Mouse (Mus musculus) midbrain, embryonic 11.5 days (tissue): ENCODE data around the gene Kcnk16. TPM values are rescaled to one million over a fixed set of nuclear protein-coding genes. Genes with fewer than 3 reads are reported as not detected.
"Not testable (repeated sequence)": the region's sequence is repeated elsewhere in the genome, so short reads cannot be mapped to it uniquely, and the experiment has no call there.

Source experiments
- ATAC-seq: fragments of 200-750 bp; cut with Nextera tagmentation; 2 replicates; pipeline ENCODE4 v1.8.0; 2017; ENCODE audit warnings: moderate TSS enrichment, moderate library complexity; ENCODE audit not compliant: low FRiP score
- DNase-seq: peaks from one replicate; pipeline ENCODE4 v3.0.0; 2015; ENCODE audit warnings: low spot score; ENCODE audit errors: missing footprints
- H3K27ac ChIP-seq: fragments of 300-500 bp; sonication (generic); 2 replicates; pipeline ENCODE4 v1.5.1; 2014; ENCODE audit warnings: low read depth, low read length
- H3K27me3 ChIP-seq: fragments of 300-500 bp; sonication (generic); 2 replicates; pipeline ENCODE4 v1.6.1; 2014; ENCODE audit warnings: mild to moderate bottlenecking, low read length, moderate library complexity, mixed read lengths; ENCODE audit not compliant: control insufficient read depth, insufficient read depth
- H3K36me3 ChIP-seq: fragments of 300-500 bp; sonication (generic); 2 replicates; pipeline ENCODE4 v1.6.1; 2014; ENCODE audit warnings: mild to moderate bottlenecking, low read length, moderate library complexity, mixed read lengths; ENCODE audit not compliant: control insufficient read depth, insufficient read depth
- H3K4me1 ChIP-seq: fragments of 300-500 bp; sonication (generic); 2 replicates; pipeline ENCODE4 v1.6.1; 2014; ENCODE audit warnings: low read length; ENCODE audit not compliant: control insufficient read depth, insufficient read depth
- H3K4me2 ChIP-seq: fragments of 300-500 bp; sonication (generic); 2 replicates; pipeline ENCODE4 v1.6.1; 2014; ENCODE audit warnings: mild to moderate bottlenecking, moderate library complexity
- H3K4me3 ChIP-seq: fragments of 300-500 bp; sonication (generic); 2 replicates; pipeline ENCODE4 v1.5.1; 2014; ENCODE audit warnings: low read depth, low read length
- H3K9ac ChIP-seq: fragments of 300-500 bp; sonication (generic); 2 replicates; pipeline ENCODE4 v1.6.1; 2014; ENCODE audit warnings: low read length
- H3K9me3 ChIP-seq: fragments of 300-500 bp; sonication (generic); 2 replicates; pipeline ENCODE4 v1.6.1; 2016; ENCODE audit warnings: low read length; ENCODE audit not compliant: control insufficient read depth
- WGBS: fragments of 180-500 bp; shearing (Covaris S2); extraction: QIAGEN DNeasy Blood & Tissue Kit; methylation state at CpG from one replicate; pipeline ENCODE4 v1.1.7; 2014; 5-methylcytosine and 5-hydroxymethylcytosine counted together
- polyA plus RNA-seq: library from polyadenylated mRNA; unstranded; fragments of >200 nt; fragmentation: Nextera tagmentation; extraction: Ambion mirVana; gene quantifications from 2 replicates; pipeline ENCODE4 v1.2.1, GENCODE M21; 2014

Gene Kcnk16
- not detected in 2 replicates for polyA plus RNA-seq

- Histone ChIP-seq H3K4me2 (no peak within 1 kb of the TSS), H3K4me1 (no peaks in the 10 kb centered on the region), H3K9me3 (no peaks in the 10 kb centered on the region; the same call in 1 of the 2 replicates), H3K9ac (no peak within 1 kb of the TSS), H3K36me3 (no peaks in the 10 kb centered on the region), H3K4me3 (no peak within 1 kb of the TSS), H3K27me3 (no peaks in the 10 kb centered on the region), H3K27ac (no peak within 1 kb of the TSS)
- ATAC-seq (no peak), DNase-seq (no peak)
- WGBS, result 67% methylated on average over 6 of the region's 6 CpGs
These were observed at the start of gene Kcnk16 for GRCm38 (mm10) chr14:20269082-20269809. Gene Kcnk16 (minus strand): TSS chr14:20269199.

DNA sequence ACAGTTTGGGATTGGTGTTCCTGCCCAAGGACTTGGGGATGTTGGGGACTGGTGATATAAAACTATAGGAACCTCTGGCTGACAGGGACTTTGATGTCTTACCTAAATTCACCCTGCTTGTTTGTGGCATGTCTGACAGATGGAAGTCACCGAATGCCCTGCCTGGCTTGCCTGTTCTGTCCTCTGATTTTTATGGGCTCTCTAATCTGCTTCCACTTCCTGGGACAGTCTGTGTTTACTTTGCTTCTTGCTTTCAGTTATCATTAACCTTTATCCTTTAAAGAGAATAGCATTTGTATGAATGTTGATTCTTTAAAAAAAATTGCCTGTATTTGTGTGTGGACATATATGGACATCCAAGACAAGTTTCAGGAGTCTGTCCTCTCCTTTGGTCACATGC, 46.1 kb upstream of the Kcnk16 start:
- 89% methylated on average over 1 of the region's 1 CpGs for WGBS
- H3K4me3 ChIP-seq, result no peak overlapping the region
- H3K9me3 ChIP-seq, result no peaks in the 10 kb centered on the region
- no peak overlapping the region for H3K27ac ChIP-seq
- no peaks in the 10 kb centered on the region for H3K27me3 ChIP-seq
- H3K36me3 ChIP-seq, result no peaks in the 10 kb centered on the region
- no peak overlapping the region for H3K4me2 ChIP-seq
- H3K4me1 ChIP-seq, result no peaks in the 10 kb centered on the region
- ATAC-seq, result no peak
- H3K9ac ChIP-seq, result no peak overlapping the region
- DNase-seq, result no peak

DNA sequence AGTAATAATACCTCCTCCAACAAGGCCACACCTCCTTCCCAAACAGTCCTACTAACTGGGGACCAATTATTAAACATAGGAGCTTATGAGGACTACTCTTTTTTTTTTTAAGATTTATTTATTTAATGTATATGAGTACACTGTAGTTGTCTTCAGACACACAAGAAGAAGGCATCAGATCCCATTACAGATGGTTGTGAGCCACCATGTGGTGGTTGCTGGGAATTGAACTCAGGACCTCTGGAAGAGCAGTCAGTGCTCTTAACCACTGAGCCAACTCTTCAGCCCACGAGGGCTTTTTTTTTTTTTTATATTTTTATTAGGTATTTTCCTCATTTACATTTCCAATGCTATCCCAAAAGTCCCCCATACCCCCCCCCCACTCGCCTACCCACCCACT, 36.1 kb upstream of the Kcnk16 start:
- not testable (repeated sequence) for H3K4me2 ChIP-seq, H3K36me3 ChIP-seq, H3K4me3 ChIP-seq, H3K9me3 ChIP-seq, H3K27me3 ChIP-seq, H3K27ac ChIP-seq, DNase-seq, ATAC-seq, H3K4me1 ChIP-seq, H3K9ac ChIP-seq
- WGBS, result 53% methylated on average over 2 of the region's 2 CpGs

DNA sequence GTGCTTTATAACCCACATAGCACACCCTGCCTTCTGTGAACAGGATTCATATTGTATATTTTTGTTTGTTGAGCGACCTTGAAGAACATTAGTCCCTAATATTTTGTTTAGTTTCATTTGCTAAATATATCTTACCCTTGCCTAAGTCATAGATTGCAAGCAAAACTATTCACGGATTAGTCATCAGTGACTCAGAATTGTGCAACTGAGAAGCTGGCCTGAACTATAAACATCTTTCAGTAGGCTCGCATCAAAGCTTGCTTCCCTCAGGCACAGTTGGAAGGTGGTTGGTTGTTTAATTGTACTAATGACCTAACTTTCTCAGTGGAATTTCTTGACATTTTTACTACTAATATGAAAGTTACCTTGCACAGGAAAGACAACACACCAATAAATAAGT, 29.1 kb upstream of the Kcnk16 start:
- ATAC-seq, result no peak
- H3K27ac ChIP-seq, result no peak overlapping the region
- H3K36me3 ChIP-seq, result no peaks in the 10 kb centered on the region
- no peak overlapping the region for H3K4me3 ChIP-seq
- WGBS, result 86% methylated on average over 3 of the region's 3 CpGs
- H3K4me1 ChIP-seq, result no peaks in the 10 kb centered on the region
- H3K4me2 ChIP-seq, result no peak overlapping the region
- no peak for DNase-seq
- no peaks in the 10 kb centered on the region for H3K9me3 ChIP-seq
- no peaks in the 10 kb centered on the region for H3K27me3 ChIP-seq
- H3K9ac ChIP-seq, result no peak overlapping the region

DNA sequence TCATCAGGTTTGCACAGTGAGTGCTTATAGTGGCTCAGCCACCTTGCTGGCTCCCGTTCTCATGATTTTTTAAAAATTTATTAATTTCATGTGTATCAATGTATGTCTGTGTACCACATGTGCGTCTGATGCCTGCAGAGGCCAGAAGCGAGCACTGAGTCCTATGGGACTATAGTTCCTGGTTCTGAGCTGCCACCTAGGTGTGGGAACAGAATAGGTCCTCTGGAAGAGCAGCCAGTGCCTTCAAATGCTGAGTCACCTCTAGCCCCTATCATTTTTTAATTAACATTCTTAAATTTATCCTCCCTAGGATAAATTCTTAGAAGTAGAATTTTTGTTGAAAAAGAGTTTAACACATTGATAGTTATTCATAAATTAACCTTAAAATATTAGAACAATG, 28.6 kb upstream of the Kcnk16 start:
- Histone ChIP-seq H3K9me3 (no peaks in the 10 kb centered on the region), H3K27me3 (no peaks in the 10 kb centered on the region), H3K4me3 (no peak overlapping the region), H3K9ac (no peak overlapping the region), H3K4me2 (no peak overlapping the region), H3K27ac (no peak overlapping the region), H3K4me1 (no peaks in the 10 kb centered on the region), H3K36me3 (no peaks in the 10 kb centered on the region)
- no peak for DNase-seq
- no peak for ATAC-seq
- WGBS, result 87% methylated on average over 3 of the region's 3 CpGs

- peak overlapping the region; percentile 55 for H3K4me2 ChIP-seq
- 55% methylated on average over 8 of the region's 8 CpGs for whole genome bisulfite sequencing
- no peaks in the 10 kb centered on the region for H3K4me1 ChIP-seq
- DNase-seq, result no peak
- H3K36me3 ChIP-seq, result no peaks in the 10 kb centered on the region
- peak overlapping the region; percentile 51 for H3K4me3 ChIP-seq
- H3K9me3 ChIP-seq, result no peaks in the 10 kb centered on the region
- H3K27me3 ChIP-seq, result no peaks in the 10 kb centered on the region
- H3K9ac ChIP-seq, result peak overlapping the region; percentile 54
- no peak overlapping the region for H3K27ac ChIP-seq
- ATAC-seq, result no peak
These were observed 25.9 kb upstream of the Kcnk16 start for GRCm38 (mm10) chr14:20294947-20295346.

DNA sequence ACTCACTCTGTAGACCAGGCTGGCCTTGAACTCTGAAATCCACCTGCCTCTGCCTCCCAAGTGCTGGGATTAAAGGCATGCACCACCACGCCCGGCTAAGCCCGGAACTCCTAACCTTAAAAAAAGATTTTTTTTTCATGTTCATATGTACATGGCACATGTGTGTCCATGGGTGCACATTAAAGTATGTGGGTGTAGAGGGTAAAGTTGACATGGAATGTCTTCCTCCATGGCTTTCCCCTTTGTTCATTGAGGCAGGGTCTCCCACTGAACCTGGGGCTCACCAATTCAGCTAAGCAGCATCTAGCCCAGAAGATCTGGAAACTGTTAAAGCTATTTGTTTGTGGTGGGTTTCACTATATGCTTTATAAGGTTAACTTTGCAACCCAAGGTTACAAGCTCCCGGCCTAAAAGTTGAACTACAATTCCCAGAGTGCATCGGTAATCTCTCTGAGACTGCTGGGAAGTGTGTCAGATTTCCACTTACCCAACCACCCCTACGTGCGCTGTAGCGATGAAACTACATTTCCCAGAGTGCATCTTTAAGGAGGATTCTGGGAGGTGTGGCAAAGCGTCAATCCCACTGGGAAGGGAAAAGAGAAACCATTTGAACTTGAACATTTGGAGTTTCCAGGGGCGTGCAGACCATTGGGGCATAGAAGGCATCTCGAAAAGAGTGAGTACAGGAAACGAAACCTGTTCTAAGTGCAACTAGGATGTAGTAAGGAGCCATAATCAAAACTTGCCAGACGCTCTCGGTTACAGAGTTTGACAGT, 25.3 kb upstream of the Kcnk16 start, which contains the start of gene Nudt13:
TSS of gene Nudt13 (plus strand) at position 581 of the 776 bp plus-strand sequence.
- peak within 1 kb of the TSS; percentile 55 for H3K4me2 ChIP-seq
- H3K9me3 ChIP-seq, result no peaks in the 10 kb centered on the region
- H3K27ac ChIP-seq, result no peak within 1 kb of the TSS
- ATAC-seq, result peak; percentile 97
- H3K27me3 ChIP-seq, result no peaks in the 10 kb centered on the region
- H3K4me3 ChIP-seq, result peak within 1 kb of the TSS; percentile 51
- 25% methylated on average over 14 of the region's 14 CpGs for WGBS
- H3K4me1 ChIP-seq, result no peaks in the 10 kb centered on the region
- DNase-seq, result peak; percentile 97
- H3K36me3 ChIP-seq, result no peaks in the 10 kb centered on the region
- peak within 1 kb of the TSS; percentile 54 for H3K9ac ChIP-seq

- Histone ChIP-seq H3K9me3 (no peaks in the 10 kb centered on the region), H3K9ac (no peak overlapping the region), H3K36me3 (no peaks in the 10 kb centered on the region), H3K4me1 (no peaks in the 10 kb centered on the region), H3K27ac (no peak overlapping the region), H3K4me2 (no peak overlapping the region), H3K4me3 (no peak overlapping the region), H3K27me3 (no peaks in the 10 kb centered on the region)
- DNase-seq (no peak), ATAC-seq (no peak)
- 73% methylated on average over 4 of the region's 4 CpGs for WGBS
These were observed 22.4 kb upstream of the Kcnk16 start for GRCm38 (mm10) chr14:20291391-20291790.

DNA sequence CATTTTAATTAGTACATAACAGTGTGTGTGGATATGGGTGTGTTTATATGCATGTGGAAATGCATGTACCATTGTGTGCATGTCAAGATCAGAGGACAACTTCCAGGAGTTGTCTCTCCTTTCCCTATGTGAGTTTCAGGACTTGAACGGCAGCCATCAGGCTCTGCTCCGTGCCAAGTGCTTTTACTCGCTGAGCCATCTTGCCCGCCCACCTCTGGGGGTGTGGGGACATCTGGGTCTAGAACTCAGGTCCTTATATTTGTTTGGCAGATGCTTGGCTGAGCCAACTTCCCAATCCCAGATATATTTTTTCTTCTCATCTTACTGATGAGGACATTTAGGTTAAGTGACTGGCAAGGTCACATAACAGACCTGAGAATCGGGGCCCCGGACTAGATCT, 578 bp downstream of the Kcnk16 start:
- no peak overlapping the region for H3K4me2 ChIP-seq
- no peak for ATAC-seq
- H3K27me3 ChIP-seq, result no peaks in the 10 kb centered on the region
- H3K9me3 ChIP-seq, result no peaks in the 10 kb centered on the region
- DNase-seq, result no peak
- no peak overlapping the region for H3K9ac ChIP-seq
- H3K4me1 ChIP-seq, result no peaks in the 10 kb centered on the region
- no peak overlapping the region for H3K27ac ChIP-seq
- H3K36me3 ChIP-seq, result no peaks in the 10 kb centered on the region
- 92% methylated on average over 6 of the region's 6 CpGs for WGBS
- no peak overlapping the region for H3K4me3 ChIP-seq
